Mouse (Mus musculus) spleen, embryonic (tissue): Measurements from ENCODE around the gene Ryr3.

Experiments used
- CTCF ChIA-PET: fragments of 350-600 bp; sonication (Branson Sonifier 250); formaldehyde crosslinking; loops from one replicate; lab custom pipeline; 2022; lab: Charles Lee

Ryr3 gene

GRCm38 (mm10) chr2:112799351-112799994, 417.4 kb downstream of the Ryr3 start:
- CTCF ChIA-PET, result no interaction called here

GRCm38 (mm10) chr2:112781631-112782030, 435.3 kb downstream of the Ryr3 start:
- CTCF ChIA-PET, result no interaction called here

- CTCF ChIA-PET, result no interaction called here
These were observed 442.1 kb downstream of the Ryr3 start for GRCm38 (mm10) chr2:112774762-112775161.

GRCm38 (mm10) chr2:112767665-112768064, 449.2 kb downstream of the Ryr3 start:
- CTCF ChIA-PET, result no interaction called here

- CTCF ChIA-PET, result no interaction called here
These were observed 451.9 kb downstream of the Ryr3 start for GRCm38 (mm10) chr2:112765046-112765445.

- CTCF ChIA-PET, result no interaction called here
These were observed 452.6 kb downstream of the Ryr3 start for GRCm38 (mm10) chr2:112764274-112764673.

- CTCF ChIA-PET, result no interaction called here
These were observed 454.9 kb downstream of the Ryr3 start for GRCm38 (mm10) chr2:112762006-112762405.

GRCm38 (mm10) chr2:112761196-112761913, 455.5 kb downstream of the Ryr3 start:
- CTCF ChIA-PET, result no interaction called here

- CTCF ChIA-PET, result no interaction called here
These were observed 456.2 kb downstream of the Ryr3 start for GRCm38 (mm10) chr2:112760692-112761091.

GRCm38 (mm10) chr2:112759678-112760077, 457.2 kb downstream of the Ryr3 start:
- CTCF ChIA-PET, result no interaction called here

GRCm38 (mm10) chr2:112758732-112759131, 458.2 kb downstream of the Ryr3 start:
- CTCF ChIA-PET, result no interaction called here

GRCm38 (mm10) chr2:112753316-112753715, 463.6 kb downstream of the Ryr3 start:
- CTCF ChIA-PET, result no interaction called here

GRCm38 (mm10) chr2:112751416-112751815, 465.5 kb downstream of the Ryr3 start:
- CTCF ChIA-PET, result no interaction called here

GRCm38 (mm10) chr2:112748532-112748931, 468.4 kb downstream of the Ryr3 start:
- CTCF ChIA-PET, result interaction anchor here (0.5 kb wide), 1 partner anchor 521 kb away, joined by 3 read pairs; no protein-coding TSS in a partner anchor

GRCm38 (mm10) chr2:112732942-112733341, 484.0 kb downstream of the Ryr3 start:
- CTCF ChIA-PET, result no interaction called here

- CTCF ChIA-PET, result interaction anchor here (0.6 kb wide), 1 partner anchor 219 kb away, joined by 6 read pairs; no protein-coding TSS in a partner anchor
These were observed 489.1 kb downstream of the Ryr3 start for GRCm38 (mm10) chr2:112727842-112728241.

- CTCF ChIA-PET, result no interaction called here
These were observed 495.7 kb downstream of the Ryr3 start for GRCm38 (mm10) chr2:112721217-112721616.

GRCm38 (mm10) chr2:112720715-112721114, 496.2 kb downstream of the Ryr3 start:
- CTCF ChIA-PET, result no interaction called here

- CTCF ChIA-PET, result interaction anchor here (0.7 kb wide), 1 partner anchor 214 kb away, joined by 5 read pairs; no protein-coding TSS in a partner anchor
These were observed 502.2 kb downstream of the Ryr3 start for GRCm38 (mm10) chr2:112714648-112715047.

GRCm38 (mm10) chr2:112681817-112682216, 535.1 kb downstream of the Ryr3 start:
- CTCF ChIA-PET, result no interaction called here

- CTCF ChIA-PET, result no interaction called here
These were observed 539.6 kb downstream of the Ryr3 start for GRCm38 (mm10) chr2:112677246-112677645.

- CTCF ChIA-PET, result no interaction called here
These were observed 540.2 kb downstream of the Ryr3 start for GRCm38 (mm10) chr2:112676721-112677120.

GRCm38 (mm10) chr2:112676175-112676574, 540.7 kb downstream of the Ryr3 start:
- CTCF ChIA-PET, result no interaction called here
